Mouse (Mus musculus) CD4-positive, CD25-positive, alpha-beta regulatory T cell (primary cell): ENCODE measurements around the gene Gm10577. TPM values are rescaled to one million over a fixed set of nuclear protein-coding genes. Genes with fewer than 3 reads are reported as not detected.

Experiments
- polyA plus RNA-seq: library from polyadenylated mRNA; unstranded; fragments of 100-300 nt; shearing (Covaris generic); gene quantifications from one replicate; pipeline ENCODE4 v1.2.1, GENCODE M21; 2017

Gm10577 gene
- not detected for polyA plus RNA-seq

DNA sequence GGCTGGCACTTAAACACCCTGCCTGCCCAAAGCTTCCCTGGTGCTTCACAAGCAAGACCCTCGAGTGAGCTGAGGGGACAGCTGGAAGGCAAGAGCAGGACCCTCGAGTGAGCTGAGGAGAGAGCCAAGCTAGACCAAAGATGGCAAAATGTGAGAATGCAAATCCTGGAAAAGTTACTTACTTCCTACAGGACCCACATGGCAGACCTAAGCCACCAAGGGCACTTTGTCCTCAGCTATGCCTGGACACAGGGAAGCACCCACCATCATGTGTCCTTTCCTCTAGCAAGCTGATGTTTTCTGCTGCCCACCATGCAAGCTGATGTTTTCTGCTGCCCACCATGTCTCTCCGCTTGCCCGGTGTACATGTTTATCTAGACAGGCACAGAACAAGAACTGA lies at the start of gene Gm10577:
TSS of gene Gm10577 (minus strand) at position 101 of the 400 bp plus-strand sequence.

DNA sequence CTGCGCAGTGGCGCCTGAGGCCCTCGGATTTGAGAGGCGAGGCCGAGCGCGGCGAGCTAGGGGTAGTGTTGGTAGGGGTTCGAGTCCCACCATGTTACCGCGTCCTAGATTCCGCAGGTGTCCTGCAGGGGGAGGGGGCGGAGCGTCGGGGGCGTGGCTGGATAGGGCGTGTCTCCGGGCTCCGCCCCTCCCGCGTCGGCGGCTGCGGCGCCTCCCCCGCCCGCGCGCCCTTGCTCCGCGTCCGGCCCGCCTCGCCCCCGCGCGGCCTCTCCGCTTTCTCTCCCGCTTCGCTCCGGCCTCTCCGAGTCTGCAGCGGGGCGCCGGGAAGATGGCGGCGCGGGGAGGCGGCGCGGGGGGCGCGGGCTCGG lies 48.3 kb upstream of the Gm10577 start, which contains the start of gene Raver2:
TSS of gene Raver2 (plus strand) at position 198 of the 368 bp plus-strand sequence.

Other genes with a start within 250 kb of the Gm10577 start
- gene Cachd1, start 244.0 kb downstream of the Gm10577 start, polyA plus RNA-seq = not detected
- 2.8 TPM for gene Raver2, start 48.3 kb upstream of the Gm10577 start, polyA plus RNA-seq
- gene Jak1, start 244.6 kb upstream of the Gm10577 start, polyA plus RNA-seq = 632 TPM